Mouse (Mus musculus): ENCODE data around the gene Ubac2. TPM values are rescaled to one million over a fixed set of nuclear protein-coding genes. Genes with fewer than 3 reads are reported as not detected.

The Ubac2 gene
- total RNA-seq, 2 experiments from 2014 or later: 35.4 to 36.5 TPM

- no peak for DNase-seq
Observed at GRCm38 (mm10) chr14:121924876-121925275, 46.5 kb downstream of the Ubac2 start.

GRCm38 (mm10) chr14:121926901-121927300, 48.5 kb downstream of the Ubac2 start:
- no peak for DNase-seq

GRCm38 (mm10) chr14:121927451-121927850, 49.0 kb downstream of the Ubac2 start:
- DNase-seq: no peak

- DNase-seq: peak; percentile 45 to 62
Observed at GRCm38 (mm10) chr14:121928375-121929137, 50.1 kb downstream of the Ubac2 start.

- DNase-seq: no peak
Observed at GRCm38 (mm10) chr14:121929243-121929951, 51.0 kb downstream of the Ubac2 start.

DNA sequence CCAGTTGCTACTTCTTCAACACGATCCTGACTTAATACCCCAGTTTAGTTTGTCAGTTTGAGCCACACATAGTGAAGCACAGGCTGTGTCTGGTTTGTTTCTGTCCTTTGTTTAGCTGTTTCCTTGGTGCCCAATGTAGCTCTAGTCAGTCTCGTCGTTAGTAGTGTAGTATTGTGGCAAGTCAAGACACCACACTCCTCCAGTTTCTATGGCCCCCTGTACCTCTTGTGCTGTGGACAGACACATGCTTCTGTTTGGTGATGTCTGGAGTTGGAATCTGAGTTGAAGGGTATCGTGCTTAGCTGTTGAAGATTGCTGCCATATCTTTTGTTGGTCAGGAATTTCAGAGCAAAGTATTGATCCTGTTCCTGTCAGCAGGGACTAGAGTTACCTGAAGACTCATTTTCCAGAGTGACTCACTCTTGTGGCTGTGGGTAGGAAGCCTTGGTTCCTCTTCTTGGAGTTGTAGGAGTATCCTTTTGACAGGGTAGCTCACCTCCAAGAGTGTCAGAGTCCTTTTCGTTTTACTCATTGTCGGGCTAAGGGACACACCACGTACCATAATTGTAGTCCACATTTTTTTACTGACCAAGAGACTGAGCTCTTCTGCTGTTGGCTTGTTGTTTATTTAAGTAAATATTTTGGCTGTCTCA, 52.4 kb downstream of the Ubac2 start:
- DNase-seq: no peak

DNA sequence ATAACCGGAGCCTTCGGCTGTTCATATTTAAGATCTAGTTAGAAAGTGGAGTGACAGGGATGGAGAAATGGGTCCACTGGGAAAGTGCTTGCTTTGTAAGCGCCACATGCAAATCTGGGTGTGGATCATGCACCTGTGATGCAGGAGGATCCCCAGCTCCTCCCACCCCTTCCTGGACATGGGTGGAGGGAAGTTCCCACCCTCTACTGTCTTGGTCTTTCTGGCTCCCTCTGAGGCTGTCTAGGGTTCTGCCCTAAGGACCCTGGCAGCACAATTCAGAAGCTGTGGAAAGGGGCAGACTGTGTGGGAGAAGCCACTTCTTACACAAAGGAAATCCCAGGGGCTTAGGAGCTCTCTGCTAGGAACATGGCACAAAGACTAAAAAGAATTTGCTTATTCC, 53.2 kb downstream of the Ubac2 start:
- DNase-seq: no peak

- DNase-seq: no peak
Observed at GRCm38 (mm10) chr14:121932180-121932579, 53.8 kb downstream of the Ubac2 start.

- no peak for DNase-seq
Observed at GRCm38 (mm10) chr14:121933906-121934596, 55.6 kb downstream of the Ubac2 start.

GRCm38 (mm10) chr14:121934597-121934946, 56.2 kb downstream of the Ubac2 start:
- DNase-seq: no peak

- no peak for DNase-seq
Observed at GRCm38 (mm10) chr14:121936356-121936755, 57.9 kb downstream of the Ubac2 start.

GRCm38 (mm10) chr14:121936856-121937255, 58.4 kb downstream of the Ubac2 start:
- DNase-seq: no peak

DNA sequence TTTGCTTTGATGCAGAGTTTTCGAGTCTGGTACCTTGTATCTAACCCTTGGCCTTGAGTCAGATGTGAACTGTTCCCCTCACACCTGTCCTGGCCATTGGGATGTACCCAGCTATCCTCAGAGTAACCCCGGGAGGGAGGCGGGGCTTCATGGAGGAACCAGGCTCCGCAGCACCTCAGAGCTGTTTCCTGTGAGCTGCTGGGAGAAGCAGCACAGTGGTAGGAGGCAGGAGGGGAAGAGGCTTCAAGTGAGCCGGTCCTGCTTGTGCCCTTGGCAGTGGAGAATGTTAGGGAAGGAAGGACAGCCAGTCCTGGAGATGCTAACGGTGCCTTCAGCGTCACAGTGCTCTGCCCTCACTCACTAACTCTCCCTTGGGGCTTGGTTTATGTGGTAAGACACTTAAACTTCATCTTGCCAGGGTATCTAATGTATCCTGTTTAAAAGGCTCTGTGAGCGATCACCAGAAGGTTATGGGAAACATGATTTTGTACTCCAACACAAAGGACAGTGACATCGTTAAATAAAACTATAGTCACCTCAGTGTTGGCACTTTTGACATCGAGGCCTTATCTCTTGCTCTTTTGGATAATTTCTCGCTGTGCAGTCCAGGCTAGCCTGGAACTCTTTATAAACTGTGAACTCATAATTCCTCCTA, 59.3 kb downstream of the Ubac2 start:
- DNase-seq: no peak

DNA sequence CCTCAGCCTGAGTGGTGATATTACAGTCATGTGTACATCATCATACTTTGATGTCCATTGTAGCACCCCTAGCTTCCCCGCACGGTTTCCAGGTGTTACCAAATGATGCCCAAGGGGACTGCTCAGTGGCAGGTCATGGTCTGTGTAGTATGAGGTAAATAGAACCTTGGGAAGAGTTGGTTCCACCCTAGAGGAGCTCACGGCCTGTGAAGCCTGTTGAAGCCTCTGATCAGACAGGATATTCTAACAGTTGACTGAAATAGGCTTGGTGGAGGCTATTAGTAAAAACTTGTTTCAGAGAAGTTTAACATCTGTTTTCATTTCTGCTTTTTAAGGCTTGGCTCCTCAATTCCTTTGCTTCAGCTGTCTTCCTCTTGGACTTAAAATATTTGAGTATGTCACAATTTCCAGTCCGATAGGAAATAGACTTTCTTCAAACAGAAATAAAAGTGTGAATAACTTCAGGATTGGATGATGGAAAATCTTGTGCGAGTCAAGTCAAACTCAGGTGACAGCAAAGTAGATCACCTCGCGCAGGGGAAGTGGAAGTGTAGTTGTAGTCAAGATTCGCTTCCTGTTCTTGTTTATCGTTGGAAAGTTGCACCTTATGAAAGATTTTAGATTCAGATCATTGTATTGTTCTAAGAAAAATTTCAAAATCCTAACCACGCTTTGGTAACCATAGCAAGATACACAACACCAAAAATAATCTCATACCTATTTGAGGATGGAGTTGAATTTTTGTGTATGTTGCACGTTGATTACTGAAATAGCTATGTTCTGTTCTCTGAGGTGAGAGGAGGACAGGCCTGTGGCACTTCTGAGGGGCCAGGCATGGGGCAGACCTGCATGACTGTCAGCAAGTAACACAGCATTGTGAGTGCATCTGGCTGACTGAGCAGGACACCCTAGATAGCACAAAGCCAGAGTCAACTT, 60.1 kb downstream of the Ubac2 start:
- DNase-seq: no peak

- DNase-seq: no peak
Observed at GRCm38 (mm10) chr14:121939582-121939981, 61.2 kb downstream of the Ubac2 start.

- no peak for DNase-seq
Observed at GRCm38 (mm10) chr14:121946131-121946530, 67.7 kb downstream of the Ubac2 start.

DNA sequence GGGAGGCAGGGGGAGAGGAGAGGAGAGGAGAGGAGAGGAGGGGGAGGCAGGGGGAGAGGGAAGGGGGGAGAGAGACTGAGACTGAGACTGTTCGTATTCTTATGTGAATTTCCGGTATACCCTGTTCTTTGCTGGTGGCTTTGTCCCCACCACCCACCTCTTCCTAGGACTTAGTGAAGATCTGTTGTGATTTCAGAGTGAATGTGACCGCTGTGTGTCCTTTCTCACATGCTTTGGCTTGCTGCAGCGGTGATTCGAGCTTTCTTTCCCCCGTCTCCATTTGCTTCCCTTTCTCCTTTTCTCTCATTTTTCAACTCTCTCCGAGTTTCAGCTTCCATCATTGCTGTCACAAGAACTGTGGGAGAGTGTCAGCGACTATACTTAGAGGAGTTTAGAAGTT, 68.3 kb downstream of the Ubac2 start:
- no peak for DNase-seq

DNA sequence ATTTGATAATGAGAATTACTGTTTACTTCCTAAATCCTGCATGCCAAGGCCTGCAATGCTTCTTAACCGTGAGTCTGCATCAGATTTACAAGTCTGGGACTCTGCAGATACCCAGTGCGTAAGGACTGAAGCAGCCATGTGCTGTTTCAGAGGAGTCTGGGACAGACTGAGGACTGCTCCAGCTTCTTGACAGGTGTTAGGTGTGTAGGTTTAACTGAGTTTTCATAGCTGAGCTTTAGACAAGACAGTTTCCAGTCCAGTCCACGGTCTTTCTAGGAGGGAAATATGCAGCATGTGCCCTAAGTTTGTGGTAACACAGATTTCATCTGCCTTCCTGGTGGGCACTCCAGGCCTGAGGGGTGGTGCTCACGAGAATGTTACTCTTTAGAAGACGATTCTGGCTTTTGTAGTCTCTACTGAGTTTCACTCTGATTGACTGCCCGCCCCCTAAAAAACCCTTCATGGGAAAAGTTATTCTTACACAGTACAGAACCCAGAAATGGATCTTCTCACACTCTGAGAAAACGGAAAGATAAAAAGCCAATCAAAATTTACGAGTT, 68.9 kb downstream of the Ubac2 start:
- no peak for DNase-seq

DNA sequence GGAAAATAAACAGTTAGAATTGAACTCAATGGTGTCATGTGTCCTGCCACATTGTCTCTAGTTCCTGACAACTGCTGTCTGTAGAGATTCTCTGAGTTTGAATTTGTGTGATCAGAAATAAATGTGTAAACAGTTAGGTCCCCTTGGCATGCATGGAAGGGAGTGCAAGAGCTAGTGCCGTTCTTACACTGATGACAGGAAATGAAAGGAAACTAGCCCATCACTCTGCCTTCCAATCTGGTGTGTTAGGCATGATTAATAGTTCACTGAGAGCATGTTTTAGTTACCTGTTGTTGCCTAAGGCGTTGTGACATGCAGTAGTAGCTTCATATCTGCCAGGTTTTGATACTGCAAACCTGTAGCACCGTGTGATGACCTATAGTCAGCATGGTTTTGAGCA, 69.5 kb downstream of the Ubac2 start:
- no peak for DNase-seq

GRCm38 (mm10) chr14:121949436-121949835, 71.0 kb downstream of the Ubac2 start:
- DNase-seq: no peak

GRCm38 (mm10) chr14:121949897-121950296, 71.5 kb downstream of the Ubac2 start:
- DNase-seq: no peak
